Mouse (Mus musculus) forebrain, embryonic 13.5 days (tissue): ENCODE measurements at regions not wholly inside any gene's neighbourhood (a gene's known extent, or its start where the extent isn't known, plus 50 kb on each side); places are given as distances from the start of the nearest gene placed in this dataset.

Source experiments
- ATAC-seq: fragments of 200-750 bp; cut with Nextera tagmentation; 2 replicates; pipeline ENCODE4 v1.8.0; 2017
- H3K27ac ChIP-seq: fragments of 300-500 bp; sonication (generic); 2 replicates; pipeline ENCODE4 v1.5.1; 2015; ENCODE audit warnings: inconsistent platforms, mild to moderate bottlenecking, moderate library complexity
- H3K27me3 ChIP-seq: fragments of 300-500 bp; sonication (generic); 2 replicates; pipeline ENCODE4 v1.6.1; 2015; ENCODE audit warnings: mild to moderate bottlenecking, inconsistent platforms
- H3K36me3 ChIP-seq: fragments of 300-500 bp; sonication (generic); 2 replicates; pipeline ENCODE4 v1.6.1; 2015; ENCODE audit warnings: mild to moderate bottlenecking, inconsistent platforms; ENCODE audit not compliant: poor library complexity, severe bottlenecking
- H3K4me1 ChIP-seq: fragments of 300-500 bp; sonication (generic); 2 replicates; pipeline ENCODE4 v1.6.1; 2015; ENCODE audit warnings: inconsistent platforms
- H3K4me2 ChIP-seq: fragments of 300-500 bp; sonication (generic); 2 replicates; pipeline ENCODE4 v1.6.1; 2015; ENCODE audit warnings: inconsistent platforms, mild to moderate bottlenecking, moderate library complexity
- H3K4me3 ChIP-seq: fragments of 300-500 bp; sonication (generic); 2 replicates; pipeline ENCODE4 v1.5.1; 2015; ENCODE audit warnings: mild to moderate bottlenecking, inconsistent platforms
- H3K9ac ChIP-seq: fragments of 300-500 bp; sonication (generic); 2 replicates; pipeline ENCODE4 v1.6.1; 2015; ENCODE audit warnings: mild to moderate bottlenecking, inconsistent platforms
- H3K9me3 ChIP-seq: fragments of 300-500 bp; sonication (generic); replicated peaks from 2 replicates; pipeline ENCODE4 v1.6.1; 2016; ENCODE audit warnings: inconsistent platforms
- WGBS: fragments of 180-500 bp; shearing (Covaris S2); methylation state at CpG from one replicate; pipeline ENCODE4 v1.1.7; 2015; 5-methylcytosine and 5-hydroxymethylcytosine counted together

DNA sequence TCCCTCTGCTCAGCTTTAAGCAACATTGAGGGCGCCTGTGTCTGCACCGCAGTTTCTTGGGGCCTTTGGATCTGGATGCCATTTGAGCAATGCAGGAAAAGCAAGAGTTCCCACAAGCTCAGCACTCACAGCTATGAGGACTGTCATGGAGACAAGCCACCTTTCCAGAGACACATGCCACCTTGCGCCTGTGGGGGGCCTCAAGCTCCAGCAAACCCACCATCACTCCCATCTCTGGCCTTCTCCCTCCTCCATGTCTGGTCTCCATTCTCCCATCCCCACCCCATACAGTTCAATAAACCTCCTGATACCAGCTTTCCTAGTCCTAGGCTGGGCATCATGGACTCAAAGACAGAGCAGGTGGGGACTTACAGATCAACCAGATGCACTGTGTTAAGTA is 97.8 kb downstream of the Wdr11 start:
- no peaks in the 10 kb centered on the region for H3K9me3 ChIP-seq
- 85% methylated on average over 3 of the region's 3 CpGs for WGBS
- ATAC-seq, result no peak

DNA sequence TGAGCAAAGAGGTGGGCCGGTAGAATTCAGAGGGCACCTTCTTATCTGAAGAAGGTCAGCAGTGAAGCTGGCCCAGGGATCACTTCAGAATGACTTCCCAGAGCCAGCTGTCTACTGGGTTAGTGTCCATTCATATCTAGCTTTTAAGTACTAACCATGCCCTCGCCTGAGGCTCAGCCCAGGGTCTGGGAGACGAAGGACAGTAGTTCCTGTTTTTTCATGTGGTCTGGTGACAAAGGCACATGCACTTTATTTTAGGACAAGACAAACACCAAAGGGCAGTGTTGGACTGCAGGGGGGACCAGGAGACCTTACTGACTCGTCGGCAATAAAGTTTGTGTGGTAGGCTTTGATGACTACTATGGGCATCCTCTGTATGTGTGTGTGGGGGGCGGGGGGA is 99.2 kb downstream of the Wdr11 start:
- no peaks in the 10 kb centered on the region for H3K4me1 ChIP-seq
- H3K27me3 ChIP-seq, result 0 out of 2 replicates have a peak, but pooled peaks cover 3% of the 10 kb centered on the region
- H3K4me2 ChIP-seq, result no peak overlapping the region
- no peaks in the 10 kb centered on the region for H3K36me3 ChIP-seq
- no peaks in the 10 kb centered on the region for H3K9me3 ChIP-seq
- H3K27ac ChIP-seq, result no peak overlapping the region
- H3K9ac ChIP-seq, result no peak overlapping the region
- no peak overlapping the region for H3K4me3 ChIP-seq
- WGBS, result 89% methylated on average over 6 of the region's 6 CpGs
- no peak for ATAC-seq

More for the DNA sequence above, 97.8 kb downstream of the Wdr11 start:
- Histone ChIP-seq H3K4me2 (no peak overlapping the region), H3K27me3 (0 out of 2 replicates have a peak, but pooled peaks cover 3% of the 10 kb centered on the region), H3K9ac (no peak overlapping the region), H3K36me3 (no peaks in the 10 kb centered on the region), H3K27ac (no peak overlapping the region), H3K4me1 (no peaks in the 10 kb centered on the region), H3K4me3 (no peak overlapping the region)

DNA sequence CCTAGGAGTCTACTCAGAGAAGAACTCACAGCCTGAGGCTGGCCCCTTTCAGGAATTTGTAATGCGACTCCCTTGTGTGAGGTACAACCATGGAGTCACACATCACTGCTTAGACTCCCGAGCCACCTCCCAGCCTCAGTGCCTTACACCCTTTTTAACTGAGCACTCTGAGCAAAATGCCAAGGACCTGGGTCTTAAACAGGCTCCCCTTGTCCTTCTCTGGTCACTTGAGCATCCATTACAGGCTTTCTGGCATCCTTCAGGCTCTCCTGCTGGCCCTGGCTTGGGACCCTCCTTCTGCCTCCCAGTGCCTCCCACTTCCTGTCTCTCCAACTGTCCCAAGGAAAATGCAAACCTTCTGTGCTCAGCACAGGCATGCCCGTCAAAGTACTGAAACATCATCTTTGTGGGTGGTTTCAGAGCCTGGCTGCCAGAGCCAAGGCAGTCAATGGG is 100.0 kb downstream of the Wdr11 start:
- Histone ChIP-seq H3K9me3 (no peaks in the 10 kb centered on the region), H3K27me3 (0 out of 2 replicates have a peak, but pooled peaks cover 3% of the 10 kb centered on the region), H3K4me3 (no peak overlapping the region), H3K27ac (no peak overlapping the region), H3K4me2 (no peak overlapping the region), H3K4me1 (no peaks in the 10 kb centered on the region), H3K9ac (no peak overlapping the region), H3K36me3 (no peaks in the 10 kb centered on the region)
- 44% methylated on average over 3 of the region's 3 CpGs for WGBS
- ATAC-seq, result no peak

DNA sequence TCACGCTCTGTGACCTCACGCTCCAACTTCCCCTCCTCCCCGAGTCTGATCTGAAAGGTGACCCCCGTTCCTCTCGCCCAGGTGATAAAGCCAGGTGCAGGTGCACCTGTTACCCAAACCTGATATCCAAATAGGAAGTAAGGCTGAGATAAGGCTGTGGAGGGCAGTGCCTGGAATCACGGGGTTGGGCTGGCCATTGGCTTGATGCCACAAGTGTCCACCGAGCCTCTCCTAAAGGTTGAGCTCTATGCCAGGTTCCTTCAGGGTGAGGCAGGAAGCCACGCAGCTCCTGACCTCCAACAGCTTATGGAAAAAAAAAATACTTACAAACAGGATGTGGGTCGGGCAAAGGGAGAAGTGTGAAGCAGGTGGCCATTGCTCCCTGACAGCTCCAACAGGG is 102.0 kb downstream of the Wdr11 start:
- no peaks in the 10 kb centered on the region for H3K27me3 ChIP-seq
- 89% methylated on average over 9 of the region's 9 CpGs for WGBS
- ATAC-seq, result no peak

DNA sequence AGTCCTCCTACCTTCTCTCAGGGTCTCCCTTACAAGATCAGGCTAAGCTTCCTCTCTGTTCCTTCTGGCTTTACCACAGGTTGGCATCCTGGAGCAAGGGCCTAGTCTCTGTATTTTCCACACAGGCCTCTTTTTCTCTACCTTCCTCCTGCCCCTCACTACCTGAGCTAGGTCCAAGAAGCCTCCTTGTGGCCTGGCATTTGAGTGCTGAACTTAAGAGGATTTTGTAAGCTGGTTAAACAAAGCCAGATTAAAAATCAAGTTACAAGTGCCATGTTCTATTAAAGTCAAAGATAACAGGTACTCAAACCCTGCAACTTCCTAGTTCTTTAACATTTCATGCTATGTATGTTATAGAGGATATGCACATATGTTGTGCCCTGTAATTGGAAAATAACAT is 102.5 kb downstream of the Wdr11 start:
- no peak overlapping the region for H3K9ac ChIP-seq
- H3K36me3 ChIP-seq, result no peaks in the 10 kb centered on the region
- H3K9me3 ChIP-seq, result no peaks in the 10 kb centered on the region
- H3K27me3 ChIP-seq, result no peaks in the 10 kb centered on the region
- H3K4me2 ChIP-seq, result no peak overlapping the region
- no peak overlapping the region for H3K4me3 ChIP-seq
- ATAC-seq, result no peak
- H3K27ac ChIP-seq, result no peak overlapping the region
- no peaks in the 10 kb centered on the region for H3K4me1 ChIP-seq

More for the DNA sequence above, 102.0 kb downstream of the Wdr11 start:
- Histone ChIP-seq H3K9ac (no peak overlapping the region), H3K36me3 (no peaks in the 10 kb centered on the region), H3K9me3 (no peaks in the 10 kb centered on the region), H3K4me2 (no peak overlapping the region), H3K27ac (no peak overlapping the region), H3K4me1 (no peaks in the 10 kb centered on the region), H3K4me3 (no peak overlapping the region)

DNA sequence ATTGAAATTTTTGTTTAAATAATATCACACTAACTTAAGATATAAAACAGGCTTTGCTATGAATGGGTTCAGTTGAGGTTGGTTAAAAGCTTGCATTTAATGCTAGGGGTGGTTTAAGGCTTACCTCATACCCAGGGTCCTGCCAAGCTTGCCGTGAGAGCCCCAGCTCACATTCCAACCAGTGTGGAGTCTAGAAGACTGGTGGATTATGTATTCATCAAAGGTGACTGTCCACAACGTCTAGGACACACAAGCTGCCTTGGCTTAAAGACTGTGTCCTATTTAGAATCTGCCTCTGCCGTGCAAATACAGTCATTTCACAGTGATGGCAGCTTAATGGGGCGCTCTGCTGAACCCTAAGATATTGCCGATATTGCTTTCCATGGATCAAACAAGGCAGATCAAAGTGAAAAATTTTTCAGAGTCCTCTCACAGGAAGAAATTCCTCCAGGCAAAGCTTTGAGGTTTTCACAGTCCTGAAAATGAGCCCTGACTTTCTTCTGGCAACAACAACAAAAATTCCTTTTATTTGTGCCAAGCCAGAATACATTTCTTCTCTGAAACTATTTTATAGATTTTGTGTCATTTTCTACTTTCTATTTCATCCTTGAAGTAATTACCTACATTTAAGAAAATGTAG is 108.4 kb downstream of the Wdr11 start:
- H3K27ac ChIP-seq, result no peak overlapping the region
- H3K4me1 ChIP-seq, result no peaks in the 10 kb centered on the region
- H3K36me3 ChIP-seq, result no peaks in the 10 kb centered on the region

DNA sequence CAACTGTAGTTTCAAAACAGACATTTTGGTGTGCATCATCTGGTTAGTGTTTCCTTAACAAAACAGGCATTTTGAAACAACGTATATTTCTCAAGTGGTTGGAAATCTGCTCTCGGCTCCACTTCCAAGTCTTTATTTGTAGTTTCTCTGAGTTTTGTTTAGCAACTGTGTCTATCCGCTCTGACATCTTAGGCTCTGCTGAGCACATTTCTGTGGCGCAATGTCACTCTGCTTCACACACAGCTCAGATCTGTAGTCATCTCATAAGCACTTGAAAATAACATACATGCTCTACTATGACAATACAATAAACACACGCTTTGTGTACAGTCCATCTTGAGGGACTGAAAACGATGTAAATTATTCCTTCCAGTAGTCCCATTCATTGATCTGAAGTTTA is 135.9 kb downstream of the Wdr11 start:
- H3K4me2 ChIP-seq, result no peak overlapping the region
- 94% methylated on average over 6 of the region's 6 CpGs for WGBS
- H3K4me1 ChIP-seq, result no peaks in the 10 kb centered on the region
- no peak overlapping the region for H3K27ac ChIP-seq
- no peak overlapping the region for H3K9ac ChIP-seq
- no peak for ATAC-seq
- no peak overlapping the region for H3K4me3 ChIP-seq
- no peaks in the 10 kb centered on the region for H3K36me3 ChIP-seq
- H3K27me3 ChIP-seq, result no peaks in the 10 kb centered on the region
- H3K9me3 ChIP-seq, result no peaks in the 10 kb centered on the region

More for the DNA sequence above, 108.4 kb downstream of the Wdr11 start:
- WGBS, result 73% methylated on average over 5 of the region's 5 CpGs
- H3K4me3 ChIP-seq, result no peak overlapping the region
- no peaks in the 10 kb centered on the region for H3K9me3 ChIP-seq
- H3K4me2 ChIP-seq, result no peak overlapping the region
- H3K9ac ChIP-seq, result no peak overlapping the region
- ATAC-seq, result no peak
- no peaks in the 10 kb centered on the region for H3K27me3 ChIP-seq

DNA sequence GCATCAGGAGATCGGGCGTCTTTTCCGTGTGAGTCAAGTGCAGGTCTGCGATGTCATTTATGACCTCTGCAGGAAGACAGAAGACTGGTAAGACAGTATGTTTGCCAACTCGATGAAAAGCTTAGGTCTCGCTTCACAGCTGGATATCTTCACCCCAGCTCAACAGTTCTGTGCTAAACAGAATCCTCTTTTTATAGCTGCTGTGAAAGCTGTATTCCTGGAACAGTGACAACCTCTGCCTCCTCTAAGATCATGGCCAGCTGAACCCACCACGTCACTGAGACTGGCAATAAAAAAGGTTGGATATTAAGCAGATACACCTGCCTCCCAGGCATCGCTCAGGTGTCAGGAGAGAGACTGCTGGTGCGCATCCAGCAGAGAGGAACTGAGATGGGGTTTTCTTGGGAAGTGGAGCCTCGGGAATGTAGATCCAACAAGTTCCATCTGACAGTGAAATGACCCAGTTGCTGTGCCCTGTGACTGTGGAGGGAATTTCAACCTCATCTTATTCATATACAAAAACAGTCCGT is 138.1 kb downstream of the Wdr11 start:
- ATAC-seq, result no peak
- H3K4me3 ChIP-seq, result no peak overlapping the region
- H3K4me2 ChIP-seq, result no peak overlapping the region
- no peak overlapping the region for H3K9ac ChIP-seq
- no peaks in the 10 kb centered on the region for H3K36me3 ChIP-seq
- WGBS, result 84% methylated on average over 11 of the region's 11 CpGs
- no peaks in the 10 kb centered on the region for H3K27me3 ChIP-seq
- H3K27ac ChIP-seq, result no peak overlapping the region
- H3K4me1 ChIP-seq, result no peaks in the 10 kb centered on the region
- H3K9me3 ChIP-seq, result no peaks in the 10 kb centered on the region

DNA sequence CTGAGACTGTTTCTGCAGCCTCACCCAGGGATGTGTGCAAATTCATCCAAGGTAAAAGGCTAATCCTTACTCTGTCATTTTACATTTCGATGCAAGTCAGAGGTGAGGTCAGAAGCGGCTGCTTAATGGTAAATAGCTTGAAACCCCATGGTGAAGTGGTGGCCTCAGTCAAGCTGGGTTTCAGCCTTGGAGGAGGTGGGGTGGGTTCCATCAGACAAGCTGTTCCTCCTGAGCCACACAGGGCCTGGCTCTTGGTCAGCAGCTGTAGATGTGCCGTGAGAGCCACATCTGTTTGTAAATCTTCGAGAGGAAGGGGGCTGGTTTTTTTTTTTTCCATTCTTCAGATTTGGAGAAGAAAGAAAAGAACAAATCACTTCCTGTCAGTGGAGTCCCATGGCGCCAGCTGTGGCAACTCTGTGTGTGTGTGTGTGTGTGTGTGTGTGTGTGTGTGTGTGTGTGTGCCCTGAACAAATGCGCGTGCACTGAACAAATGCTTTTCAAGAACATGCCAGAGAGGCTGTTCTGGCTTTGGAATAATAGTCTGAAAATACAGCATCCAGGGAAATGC is 139.2 kb downstream of the Wdr11 start:
- H3K4me3 ChIP-seq, result no peak overlapping the region

DNA sequence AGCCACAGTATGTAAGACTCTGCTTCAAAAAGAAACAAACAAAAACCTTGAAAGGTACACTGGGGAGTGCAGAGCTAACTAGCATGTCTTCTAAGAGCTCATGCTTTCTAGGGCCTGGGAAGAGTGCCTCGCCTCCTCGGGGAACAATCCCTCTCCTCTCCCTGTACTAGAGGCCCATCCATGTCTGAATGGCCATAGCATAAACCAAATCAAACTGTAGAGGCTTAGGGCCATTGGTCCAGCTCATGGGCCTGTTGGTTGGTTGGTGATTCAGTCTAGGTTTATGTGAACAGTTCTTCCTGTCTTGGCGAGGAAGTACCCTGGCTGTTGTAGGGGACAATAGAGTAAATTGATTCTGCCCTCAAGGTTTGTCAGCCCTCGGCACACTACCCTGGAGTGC is 151.0 kb downstream of the Wdr11 start:
- 80% methylated on average over 4 of the region's 4 CpGs for WGBS
- H3K9me3 ChIP-seq, result no peaks in the 10 kb centered on the region
- peaks cover 14% of the 10 kb centered on the region for H3K4me1 ChIP-seq
- no peak overlapping the region for H3K4me3 ChIP-seq
- H3K27me3 ChIP-seq, result no peaks in the 10 kb centered on the region
- no peak overlapping the region for H3K4me2 ChIP-seq
- H3K9ac ChIP-seq, result no peak overlapping the region
- no peak for ATAC-seq
- no peaks in the 10 kb centered on the region for H3K36me3 ChIP-seq
- no peak overlapping the region for H3K27ac ChIP-seq

More for the DNA sequence above, 139.2 kb downstream of the Wdr11 start:
- no peak for ATAC-seq
- 55% methylated on average over 7 of the region's 7 CpGs for WGBS
- Histone ChIP-seq H3K27ac (no peak overlapping the region), H3K9me3 (no peaks in the 10 kb centered on the region), H3K27me3 (no peaks in the 10 kb centered on the region), H3K9ac (no peak overlapping the region), H3K36me3 (no peaks in the 10 kb centered on the region), H3K4me2 (no peak overlapping the region), H3K4me1 (no peaks in the 10 kb centered on the region)

DNA sequence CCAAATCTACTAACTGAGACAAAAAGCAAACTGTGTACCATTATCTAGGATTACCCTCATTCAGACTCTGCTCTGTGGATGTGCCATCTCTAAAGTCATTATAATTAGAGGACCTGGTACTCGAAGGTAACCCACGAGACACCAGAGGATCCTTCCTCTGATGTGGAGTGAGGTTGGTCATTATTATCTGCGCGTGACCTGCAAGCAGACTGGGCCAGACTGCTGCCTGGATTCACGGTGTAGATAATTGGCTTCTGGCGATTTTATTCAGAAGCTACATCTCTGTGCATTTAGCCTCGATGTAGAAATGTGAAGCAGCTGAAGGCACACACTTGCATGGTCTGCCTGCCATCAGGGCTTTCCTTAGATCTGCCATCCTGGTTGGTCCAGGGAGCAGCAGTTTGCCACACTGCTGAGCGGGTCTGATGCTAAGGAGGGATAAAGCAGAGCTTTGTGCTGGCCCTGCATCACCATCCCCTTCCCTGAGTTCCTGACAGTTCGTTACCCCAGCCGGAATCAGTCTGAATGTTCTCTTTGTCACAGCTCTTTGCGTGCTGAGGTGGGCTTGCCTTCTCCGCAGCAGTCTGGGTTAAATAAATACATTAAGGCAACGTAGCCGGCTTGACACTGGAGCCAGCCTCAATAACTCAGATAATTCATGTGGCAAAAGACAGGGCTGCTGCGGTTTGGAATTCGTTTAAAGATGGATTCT is 152.4 kb downstream of the Wdr11 start:
- peaks cover 9% of the 10 kb centered on the region; the same call in 1 of the 2 replicates for H3K9me3 ChIP-seq
- 16% methylated on average over 16 of the region's 16 CpGs for WGBS
- H3K36me3 ChIP-seq, result no peaks in the 10 kb centered on the region
- peak; percentile 75 for ATAC-seq
- H3K4me3 ChIP-seq, result no peak overlapping the region
- peak overlapping the region; percentile 40 for H3K4me2 ChIP-seq
- H3K9ac ChIP-seq, result peak overlapping the region; percentile 43; the same call in 1 of the 2 replicates
- H3K27ac ChIP-seq, result peak overlapping the region; percentile 48
- H3K4me1 ChIP-seq, result peaks cover 14% of the 10 kb centered on the region
- H3K27me3 ChIP-seq, result no peaks in the 10 kb centered on the region

DNA sequence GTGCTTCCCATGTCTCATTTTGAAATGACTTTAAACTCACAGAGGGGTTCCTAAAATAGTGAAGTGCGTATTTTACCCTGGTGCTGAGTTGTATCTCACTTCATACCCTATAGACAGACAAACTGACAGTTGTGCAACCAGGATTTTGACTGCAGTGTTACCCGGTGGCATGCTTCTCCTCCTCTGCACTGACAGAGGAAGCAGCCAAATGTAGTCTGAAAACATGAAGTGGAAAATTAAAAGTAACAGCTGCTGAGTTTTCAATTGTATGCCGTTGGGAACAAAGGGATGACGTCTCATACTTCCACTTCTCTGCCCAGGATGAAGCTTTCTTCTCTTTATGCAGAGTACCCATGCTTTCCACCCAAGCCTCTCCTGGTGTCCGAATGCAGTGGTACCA is 155.0 kb downstream of the Wdr11 start:
- 71% methylated on average over 5 of the region's 5 CpGs for WGBS

More for the DNA sequence above, 155.0 kb downstream of the Wdr11 start:
- no peak overlapping the region for H3K4me3 ChIP-seq
- no peak overlapping the region for H3K4me2 ChIP-seq
- no peaks in the 10 kb centered on the region for H3K36me3 ChIP-seq
- peaks cover 9% of the 10 kb centered on the region; the same call in 1 of the 2 replicates for H3K9me3 ChIP-seq
- peaks cover 14% of the 10 kb centered on the region for H3K4me1 ChIP-seq
- no peak for ATAC-seq
- no peak overlapping the region for H3K27ac ChIP-seq
- no peak overlapping the region for H3K9ac ChIP-seq
- no peaks in the 10 kb centered on the region for H3K27me3 ChIP-seq
